Mouse (Mus musculus) spleen, adult 2 months (tissue): ENCODE data around the gene Tmem191c. TPM values are rescaled to one million over a fixed set of nuclear protein-coding genes. Genes with fewer than 3 reads are reported as not detected.

Experiments
- DNase-seq, 2 experiments: peaks; one replicate each; pipeline versions ENCODE4 v3.0.0 to v3.0.0-alpha.2; 2012 to 2021; ENCODE audit warnings: low spot score in 2 of 2, low read depth in 1 of 2
- H3K27ac ChIP-seq: fragments of 200-500 bp; 2 replicates; pipeline ENCODE4 v1.5.1; 2012; ENCODE audit warnings: low read length, inconsistent platforms; ENCODE audit not compliant: insufficient read depth
- H3K27me3 ChIP-seq: fragments of 200-500 bp; 2 replicates; pipeline ENCODE4 v1.6.1; 2012; ENCODE audit warnings: mild to moderate bottlenecking, moderate library complexity, low read length, inconsistent platforms; ENCODE audit not compliant: control insufficient read depth, insufficient read depth
- H3K36me3 ChIP-seq: fragments of 200-500 bp; 2 replicates; pipeline ENCODE4 v1.6.1; 2012; ENCODE audit warnings: mild to moderate bottlenecking, low read length, inconsistent platforms; ENCODE audit not compliant: control insufficient read depth, insufficient read depth
- H3K4me1 ChIP-seq: fragments of 200-500 bp; 2 replicates; pipeline ENCODE4 v1.6.1; 2011; ENCODE audit warnings: inconsistent platforms; ENCODE audit not compliant: control insufficient read depth, insufficient read depth, insufficient read length
- H3K4me3 ChIP-seq: fragments of 200-500 bp; 2 replicates; pipeline ENCODE4 v1.5.1; 2011; ENCODE audit warnings: mild to moderate bottlenecking, inconsistent platforms; ENCODE audit not compliant: insufficient read depth, insufficient read length; ENCODE audit errors: extremely low read depth
- CTCF ChIP-seq: fragments of 200-500 bp; IDR thresholded peaks from 2 replicates; pipeline ENCODE4 v1.5.1; 2011; ENCODE audit warnings: mild to moderate bottlenecking, inconsistent platforms; ENCODE audit not compliant: insufficient read depth, insufficient read length, insufficient replicate concordance; ENCODE audit errors: extremely low read depth
- POLR2A ChIP-seq: fragments of 200-500 bp; IDR thresholded peaks from 2 replicates; pipeline ENCODE4 v1.6.1; 2011; ENCODE audit warnings: low read depth, low read length, inconsistent platforms
- WGBS: fragments of 180-500 bp; shearing (Covaris S2); methylation state at CpG from one replicate; pipeline ENCODE4 v1.1.7; 2018; 5-methylcytosine and 5-hydroxymethylcytosine counted together
- polyA plus RNA-seq: library from polyadenylated mRNA; depleted of rRNA; stranded (reverse); fragments of >200 nt; gene quantifications from 2 replicates; pipeline ENCODE4 v1.2.3, GENCODE M21; 2012; rRNA removed

Tmem191c gene
- polyA plus RNA-seq, 1 experiment = 22.9 TPM

DNA sequence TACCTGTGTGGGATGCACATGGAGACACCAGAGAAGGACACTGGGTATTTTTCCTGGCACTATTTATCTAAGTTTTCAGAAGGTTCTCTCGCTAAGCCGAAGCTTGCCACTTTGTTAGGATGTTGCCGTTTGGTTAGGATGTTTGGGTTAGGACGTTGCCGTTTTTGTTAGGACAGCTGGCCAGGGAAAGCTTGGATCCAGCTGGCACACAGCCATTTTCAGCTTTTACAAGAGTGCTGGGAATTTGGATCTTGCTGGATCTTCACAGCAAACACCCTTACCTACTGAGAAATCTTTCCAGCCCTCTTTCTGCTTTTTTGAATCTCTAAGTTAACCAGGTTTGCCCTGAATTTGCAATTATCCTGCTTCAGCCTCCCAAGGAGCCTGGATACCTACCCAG, 45.6 kb downstream of the Tmem191c start:
- no peak for TF ChIP-seq CTCF
- TF ChIP-seq POLR2A = no peak
- peaks cover 34% of the 10 kb centered on the region for H3K36me3 ChIP-seq
- 89% methylated on average over 5 of the region's 5 CpGs for WGBS
- H3K4me1 ChIP-seq = no peaks in the 10 kb centered on the region; the same call in 1 of the 2 replicates
- H3K4me3 ChIP-seq = no peak overlapping the region
- no peaks in the 10 kb centered on the region for H3K27me3 ChIP-seq
- DNase-seq = no peak
- H3K27ac ChIP-seq = no peak overlapping the region

DNA sequence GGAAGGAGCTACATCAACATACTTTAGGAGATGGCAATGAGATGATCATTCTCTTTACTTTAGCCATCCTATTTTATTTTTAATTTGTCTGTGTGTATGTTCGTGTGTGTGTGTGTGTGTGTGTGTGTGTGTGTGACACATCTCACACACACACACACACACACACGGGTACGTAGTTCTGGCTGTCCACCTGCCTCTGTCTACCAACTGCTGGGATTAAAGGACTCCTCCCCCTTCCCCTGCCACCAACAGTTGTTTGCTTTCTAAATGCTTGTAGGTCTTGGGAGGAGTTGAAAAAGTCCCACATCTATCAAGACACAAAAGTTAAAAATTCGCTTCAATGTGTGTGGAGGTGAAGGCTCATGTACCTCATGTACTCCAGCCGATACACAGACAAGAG, 48.9 kb downstream of the Tmem191c start:
- H3K27me3 ChIP-seq = no peaks in the 10 kb centered on the region
- H3K4me1 ChIP-seq = no peaks in the 10 kb centered on the region; the same call in 1 of the 2 replicates
- DNase-seq = no peak
- H3K27ac ChIP-seq = no peak overlapping the region
- peaks cover 17% of the 10 kb centered on the region for H3K36me3 ChIP-seq
- 92% methylated on average over 5 of the region's 5 CpGs for WGBS
- TF ChIP-seq POLR2A (no peak), CTCF (no peak)
- H3K4me3 ChIP-seq = no peak overlapping the region

DNA sequence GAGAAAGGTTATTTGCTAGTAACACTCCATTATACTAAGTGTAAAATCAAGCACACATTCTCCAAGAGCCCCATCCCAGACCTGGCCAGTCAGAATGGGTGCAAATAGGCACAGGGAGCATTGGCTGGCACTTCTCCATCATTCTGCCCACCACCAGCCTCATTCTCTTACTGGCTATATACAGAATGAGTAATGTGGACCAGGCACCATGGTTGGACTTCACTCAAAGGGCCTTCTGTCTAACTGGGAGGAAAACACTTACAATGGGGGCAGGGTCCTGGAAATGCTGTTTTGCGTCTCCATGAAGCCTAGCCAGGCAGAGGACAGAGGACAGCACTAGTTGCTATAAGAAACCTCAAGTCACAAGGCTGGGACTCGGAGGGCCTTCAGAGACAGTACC, 50.2 kb downstream of the Tmem191c start:
- Histone ChIP-seq H3K27me3 (no peaks in the 10 kb centered on the region), H3K4me1 (no peaks in the 10 kb centered on the region; the same call in 1 of the 2 replicates), H3K36me3 (peaks cover 17% of the 10 kb centered on the region), H3K27ac (no peak overlapping the region), H3K4me3 (no peak overlapping the region)
- no peak for TF ChIP-seq POLR2A
- no peak for TF ChIP-seq CTCF
- DNase-seq = no peak
- WGBS = 99% methylated on average over 2 of the region's 2 CpGs

DNA sequence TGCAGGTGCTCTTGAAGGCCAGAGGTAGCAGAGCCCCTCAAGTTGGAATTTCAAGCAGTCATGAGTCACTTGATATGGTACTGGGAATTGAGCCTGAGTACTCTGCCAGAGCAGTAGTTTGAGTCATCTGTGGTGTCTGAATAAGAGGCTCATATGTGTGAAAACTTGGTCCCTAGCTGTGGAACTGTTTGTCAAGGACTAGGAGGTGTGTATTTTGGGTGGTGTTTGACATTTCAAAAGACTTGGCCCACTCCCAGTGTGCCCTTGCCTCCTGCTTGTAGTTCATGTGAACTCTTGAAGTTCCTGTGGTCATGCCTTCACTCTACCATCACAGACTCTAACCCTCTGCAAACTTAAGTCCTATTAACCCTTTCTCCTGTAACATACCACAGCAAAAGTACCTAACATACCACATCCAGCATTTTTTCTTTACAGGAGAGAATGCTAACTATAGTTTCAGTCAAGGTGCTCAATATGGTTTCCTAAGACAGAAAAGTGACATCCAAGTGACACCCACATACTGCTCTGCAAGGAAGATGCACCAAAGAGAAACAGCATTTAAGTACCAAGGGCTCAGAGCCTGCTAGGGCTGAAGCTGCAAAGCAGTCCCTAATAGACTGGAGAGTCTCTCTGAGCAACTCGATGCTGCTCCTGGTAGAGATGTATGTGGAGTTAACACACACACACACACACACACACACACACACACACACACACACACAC, 54.1 kb downstream of the Tmem191c start:
- no peaks in the 10 kb centered on the region for H3K27me3 ChIP-seq
- H3K27ac ChIP-seq = no peak overlapping the region
- no peak for DNase-seq
- TF ChIP-seq CTCF (no peak), POLR2A (no peak)
- WGBS = 100% methylated on average over 1 of the region's 1 CpGs
- no peak overlapping the region for H3K4me3 ChIP-seq
- H3K4me1 ChIP-seq = no peaks in the 10 kb centered on the region
- peaks cover 4% of the 10 kb centered on the region for H3K36me3 ChIP-seq

DNA sequence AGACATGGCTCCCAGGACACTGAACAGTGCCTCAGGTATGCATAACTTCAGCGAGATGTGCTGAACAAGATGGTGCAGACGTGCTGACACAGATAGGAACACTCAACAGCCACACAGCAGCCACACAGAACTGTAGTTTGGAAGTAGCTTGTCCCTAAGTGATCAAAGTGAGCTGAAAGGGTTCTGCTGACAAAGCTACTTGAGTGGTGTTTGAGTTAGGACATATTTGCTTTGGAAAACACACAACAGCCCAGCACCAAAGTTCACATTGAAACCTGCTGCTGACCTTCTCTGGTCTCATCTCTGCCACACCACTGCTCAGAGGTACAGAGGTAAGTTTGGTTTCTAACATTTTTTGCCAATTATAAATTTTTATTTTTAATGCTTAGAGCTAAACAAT, 55.2 kb downstream of the Tmem191c start, which contains the start of gene Serpind1:
Gene Serpind1, plus strand, starts transcription at position 256 of the 400 bp plus-strand sequence.
- no peaks in the 10 kb centered on the region for H3K27me3 ChIP-seq

DNA sequence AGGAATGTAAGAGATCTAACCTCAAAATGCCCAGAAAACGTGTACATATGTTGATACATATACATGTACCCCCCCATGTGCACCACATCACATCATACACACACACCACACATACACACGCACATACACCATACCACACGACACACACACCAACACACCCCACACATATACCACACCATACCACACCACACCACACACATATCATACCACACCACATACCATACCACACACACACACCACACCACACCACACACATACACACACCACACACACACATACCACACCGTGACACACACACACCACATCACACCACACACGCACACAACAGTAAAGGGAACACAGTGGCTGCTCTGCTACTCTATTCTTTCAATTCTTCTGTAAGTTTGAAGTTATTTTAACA, 56.0 kb downstream of the Tmem191c start:
- no peak for DNase-seq
- Histone ChIP-seq H3K4me3 (no peak overlapping the region), H3K27me3 (no peaks in the 10 kb centered on the region), H3K4me1 (no peaks in the 10 kb centered on the region), H3K27ac (no peak overlapping the region), H3K36me3 (peaks cover 3% of the 10 kb centered on the region; the same call in 1 of the 2 replicates)
- 94% methylated on average over 5 of the region's 5 CpGs for WGBS
- TF ChIP-seq CTCF (no peak), POLR2A (no peak)

More for the DNA sequence above, 55.2 kb downstream of the Tmem191c start, which contains the start of gene Serpind1:
- no peak within 1 kb of the TSS for H3K27ac ChIP-seq
- peaks cover 2% of the 10 kb centered on the region; the same call in 1 of the 2 replicates for H3K36me3 ChIP-seq
- DNase-seq = no peak
- WGBS = 87% methylated on average over 2 of the region's 2 CpGs
- no peak for TF ChIP-seq CTCF
- TF ChIP-seq POLR2A = no peak
- no peaks in the 10 kb centered on the region for H3K4me1 ChIP-seq
- H3K4me3 ChIP-seq = no peak within 1 kb of the TSS

Other genes starting within 250 kb of the Tmem191c start
- gene Ypel1, start 206.4 kb upstream of the Tmem191c start, polyA plus RNA-seq = 0.43 and 0.61 TPM in 2 replicates
- 79.8 and 84.6 TPM in 2 replicates for gene Ppil2, start 164.8 kb upstream of the Tmem191c start, polyA plus RNA-seq
- 6.2 and 7.1 TPM in 2 replicates for gene 2610318N02Rik, start 150.9 kb upstream of the Tmem191c start, polyA plus RNA-seq
- gene Sdf2l1, start 143.7 kb upstream of the Tmem191c start, polyA plus RNA-seq = 71.8 and 79.3 TPM in 2 replicates
- gene Ydjc, start 131.5 kb upstream of the Tmem191c start, polyA plus RNA-seq = 13.1 and 19.9 TPM in 2 replicates
- gene Ccdc116, start 128.8 kb upstream of the Tmem191c start, polyA plus RNA-seq = 1.5 and 2.1 TPM in 2 replicates
- 28.3 and 31.4 TPM in 2 replicates for gene Ube2l3, start 73.4 kb upstream of the Tmem191c start, polyA plus RNA-seq
- gene Rimbp3, start 67.5 kb upstream of the Tmem191c start, polyA plus RNA-seq = 0.02 and 0.07 TPM in 2 replicates
- gene Hic2, start 42.5 kb upstream of the Tmem191c start, polyA plus RNA-seq = 1.2 and 1.5 TPM in 2 replicates
- gene Serpind1, start 55.3 kb downstream of the Tmem191c start, polyA plus RNA-seq = 0.05 and 0.14 TPM in 2 replicates
- gene Snap29, start 129.9 kb downstream of the Tmem191c start, polyA plus RNA-seq = 7.1 and 7.3 TPM in 2 replicates
- gene Pi4ka, start 130.2 kb downstream of the Tmem191c start, polyA plus RNA-seq = 49.4 and 53.5 TPM in 2 replicates
- 50.5 and 67.7 TPM in 2 replicates for gene Crkl, start 175.9 kb downstream of the Tmem191c start, polyA plus RNA-seq
- gene Aifm3, start 213.5 kb downstream of the Tmem191c start, polyA plus RNA-seq = 0.23 TPM in 2 replicates
- gene Lztr1, start 232.6 kb downstream of the Tmem191c start, polyA plus RNA-seq = 110 and 149 TPM in 2 replicates